Mouse (Mus musculus): ENCODE results near the gene Htr1a. TPM values are rescaled to one million over a fixed set of nuclear protein-coding genes. Genes with fewer than 3 reads are reported as not detected.

Gene Htr1a
- 5.1 and 5.7 TPM in 2 replicates for polyA plus RNA-seq (2015; fragmentation: Nextera tagmentation; extraction: Ambion mirVana)

DNA sequence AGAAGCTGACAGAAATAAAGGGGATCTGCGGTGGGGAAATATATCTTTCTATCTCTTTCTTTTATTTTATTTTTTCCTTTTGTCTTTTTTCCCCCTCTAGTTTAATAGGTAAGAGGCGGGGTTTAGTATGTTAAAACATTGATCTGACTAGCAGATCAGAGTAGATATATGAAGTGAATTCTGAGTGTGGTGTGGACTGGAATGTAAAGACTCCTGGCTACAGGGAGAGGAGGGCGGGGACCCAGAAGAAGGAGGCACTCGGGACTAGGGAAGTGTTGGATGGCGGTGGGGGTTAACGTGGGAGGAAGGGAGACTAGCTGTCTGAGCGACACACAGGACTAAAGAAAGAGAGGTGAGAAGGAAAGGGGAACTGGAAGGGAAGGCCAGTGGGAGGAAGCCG, at the start of gene Htr1a:
Gene Htr1a (plus strand): TSS at position 301 of the 400 bp plus-strand sequence.

Other genes starting within 250 kb of the Htr1a start
- 32.8 and 33.0 TPM in 2 replicates for gene Rnf180, start 148.8 kb upstream of the Htr1a start, polyA plus RNA-seq (2015; fragmentation: Nextera tagmentation; extraction: Ambion mirVana)